Mouse (Mus musculus) neural tube, embryonic 10.5 days (tissue): ENCODE measurements at regions not wholly inside any gene's neighbourhood (a gene's known extent, or its start where the extent isn't known, plus 50 kb on each side); places are given as distances from the start of the nearest gene placed in this dataset.

Experiments used
- DNase-seq: peaks from one replicate; pipeline ENCODE4 v3.0.0-alpha.2; 2017; ENCODE audit warnings: low spot score; ENCODE audit errors: extremely low spot score

DNA sequence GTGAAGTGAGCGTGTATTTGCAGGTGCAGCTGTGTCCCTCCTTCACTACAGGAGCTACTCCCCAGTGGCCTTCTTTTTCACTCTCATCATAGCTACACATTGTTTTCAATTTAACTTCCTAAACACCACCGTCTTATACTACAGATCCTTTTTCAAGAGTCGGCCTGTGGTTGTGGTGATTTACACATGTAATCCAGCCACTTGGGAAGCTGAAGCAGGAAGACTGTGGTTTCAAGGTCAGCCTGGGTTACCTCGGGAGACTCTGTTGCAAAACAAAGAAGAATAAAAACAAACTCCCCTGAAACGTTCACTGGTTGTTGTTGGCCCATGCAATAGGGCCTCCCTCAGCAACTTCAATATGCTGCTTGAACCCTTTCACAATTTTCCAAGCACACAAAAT, 153.8 kb upstream of the Kcnh8 start:
- DNase-seq = no peak

DNA sequence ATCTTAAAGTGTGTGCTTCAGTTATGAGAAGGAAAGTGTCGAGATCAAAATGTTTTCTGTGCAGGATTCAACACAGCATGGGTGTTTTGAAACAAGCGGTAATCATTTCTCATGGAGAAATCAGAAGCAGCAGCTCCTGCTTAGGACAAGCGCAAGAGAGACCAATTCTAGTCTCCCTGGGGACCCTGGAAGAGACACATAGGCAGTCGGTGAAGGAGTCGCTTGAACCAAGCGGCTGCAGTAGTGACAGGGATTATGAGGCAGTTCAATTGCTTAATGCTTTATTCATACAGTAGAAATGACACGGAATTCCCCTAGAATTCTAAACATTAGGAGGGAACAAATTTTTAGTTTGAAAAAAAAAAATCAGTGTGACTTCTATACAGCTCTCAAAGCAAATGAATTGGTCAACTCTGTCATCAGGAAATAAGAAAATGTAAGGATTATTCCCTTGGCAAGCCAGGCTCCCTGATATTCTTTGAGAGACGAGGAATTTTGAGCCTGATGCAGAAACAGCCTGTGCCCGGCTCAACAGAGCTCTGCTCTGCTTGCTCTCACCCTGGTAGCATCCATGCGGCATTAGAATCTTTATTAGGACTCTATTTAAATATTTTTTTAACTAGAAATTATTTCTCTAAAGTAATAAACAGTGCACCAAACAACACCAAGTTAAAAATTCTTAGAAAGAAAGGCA, 143.1 kb upstream of the Kcnh8 start:
- no peak for DNase-seq

DNA sequence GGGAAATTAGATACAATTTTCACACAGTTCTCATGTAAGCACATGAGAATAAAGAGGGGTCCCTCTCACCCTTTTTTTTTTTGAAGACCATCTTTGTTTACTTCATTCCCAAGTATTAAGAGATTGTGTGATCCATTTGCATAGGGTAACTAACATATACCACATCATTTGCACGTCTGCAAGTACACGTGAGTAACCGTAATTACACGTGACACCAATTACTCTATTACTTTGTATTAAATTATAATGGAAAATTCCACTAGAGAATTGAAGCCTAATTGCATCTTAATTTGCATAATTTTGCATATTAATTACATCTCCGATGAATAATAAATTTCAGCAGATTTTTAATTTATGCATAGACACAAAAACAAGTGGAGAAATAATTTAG, 142.5 kb upstream of the Kcnh8 start:
- no peak for DNase-seq

DNA sequence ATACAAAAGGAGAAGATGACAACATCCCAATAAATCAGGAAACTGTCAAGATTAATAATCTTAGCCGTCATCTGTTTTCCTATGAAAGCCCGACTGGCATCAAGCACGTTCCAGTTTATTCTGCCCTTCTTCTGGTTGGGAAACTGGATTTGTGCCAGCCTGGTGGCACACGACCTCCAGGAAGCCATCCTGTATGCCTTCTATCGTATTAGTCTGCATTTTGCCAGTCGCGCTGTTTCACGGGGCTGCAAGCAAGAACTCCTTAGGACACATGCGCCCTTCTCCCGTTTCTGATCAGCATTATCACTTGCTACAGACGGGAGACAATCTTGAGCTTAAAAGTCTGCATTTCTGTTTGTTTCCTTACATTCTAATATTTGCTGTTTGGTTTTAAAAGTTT, 141.2 kb upstream of the Kcnh8 start:
- DNase-seq = no peak

DNA sequence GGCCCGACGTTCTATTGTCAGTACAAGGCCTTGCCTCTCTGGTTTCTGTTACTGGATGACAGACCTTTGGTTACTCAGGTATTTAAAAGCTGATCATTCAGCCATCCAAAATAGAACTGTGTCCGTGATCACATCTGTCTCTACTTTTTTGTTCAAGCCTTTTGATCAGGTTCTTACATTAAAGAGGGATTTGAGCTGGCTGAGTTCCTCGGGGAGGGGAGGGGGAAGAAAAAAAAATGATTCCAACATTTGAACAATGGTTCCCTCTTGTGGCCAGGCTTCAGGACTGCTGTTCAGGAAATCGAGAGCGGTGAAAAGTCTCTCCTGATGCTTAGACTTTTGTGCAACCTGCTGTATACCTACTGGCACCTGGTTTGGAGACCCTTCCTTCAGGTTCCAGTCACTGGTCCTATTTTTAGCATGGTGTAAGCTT, 140.8 kb upstream of the Kcnh8 start:
- DNase-seq = peak; percentile 26

DNA sequence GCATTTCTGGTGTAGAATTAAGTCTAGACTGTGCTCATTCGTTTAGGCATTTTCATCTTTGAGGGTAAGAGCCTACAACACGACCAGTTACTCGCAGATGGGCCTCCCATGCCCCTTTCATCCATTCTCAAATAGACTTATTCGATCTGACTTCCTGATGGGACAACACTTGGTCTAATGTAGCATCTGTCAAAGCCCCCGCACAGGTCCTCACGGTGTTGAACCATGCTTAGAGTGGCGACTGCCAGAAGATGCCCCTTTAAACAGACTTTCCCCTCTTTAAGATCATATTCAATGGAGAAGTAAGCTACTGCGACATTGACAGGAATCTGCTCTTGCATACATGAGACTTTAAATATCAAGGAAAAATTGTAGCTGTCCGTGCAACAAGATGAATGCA, 140.1 kb upstream of the Kcnh8 start:
- no peak for DNase-seq

DNA sequence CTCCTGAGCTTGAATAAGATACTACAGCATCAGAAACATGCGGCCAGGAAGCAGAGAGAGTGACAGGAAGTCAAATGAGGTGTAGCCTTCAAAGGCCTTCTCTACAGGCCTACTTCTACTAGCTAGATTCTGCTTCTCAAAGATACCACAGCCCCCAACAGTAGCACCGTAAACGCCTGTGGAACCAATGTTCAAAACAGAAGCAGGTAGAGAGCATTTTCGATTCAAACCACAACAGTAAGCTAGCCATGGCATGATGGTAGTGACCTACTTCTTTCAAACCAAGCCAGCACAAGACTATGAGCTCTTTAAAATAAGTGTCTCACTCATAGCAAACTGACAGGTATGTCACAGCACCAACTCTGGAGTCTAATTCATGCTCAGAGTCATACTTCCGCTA, 134.0 kb upstream of the Kcnh8 start:
- no peak for DNase-seq

DNA sequence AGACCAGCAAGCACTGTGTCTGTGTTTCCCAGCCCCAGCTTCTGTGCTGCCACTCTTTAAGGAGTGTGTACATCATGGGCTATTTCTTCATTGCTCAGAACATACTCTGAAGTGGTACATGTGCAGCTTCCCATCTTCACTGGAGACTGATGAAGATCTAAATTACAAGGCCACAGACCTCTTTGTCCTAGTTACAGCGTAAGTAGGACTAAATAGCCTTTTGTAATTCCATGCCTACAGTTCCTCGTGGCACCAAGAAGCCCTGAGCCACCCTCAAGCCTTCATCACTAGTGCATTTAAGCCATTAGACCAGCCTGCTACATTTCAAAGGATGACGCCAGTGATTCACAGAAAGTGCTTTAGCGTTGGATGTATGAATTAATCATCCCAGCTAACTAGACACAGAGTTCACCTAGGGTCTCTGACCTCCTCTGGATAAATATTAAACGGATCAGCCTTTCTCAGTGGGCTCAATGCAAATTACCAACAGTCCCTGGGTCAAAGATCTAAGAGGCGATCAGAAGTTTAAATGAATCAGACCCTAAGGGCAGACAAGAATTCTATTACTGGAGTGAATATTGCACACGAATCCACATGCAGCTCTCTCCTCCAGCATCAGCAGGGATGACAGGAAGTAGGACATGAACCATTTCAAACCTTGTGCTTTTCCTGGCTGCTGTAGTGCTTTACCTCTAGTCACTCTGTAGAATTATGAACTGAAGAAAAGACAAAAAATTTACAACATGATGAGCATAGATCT, 123.0 kb upstream of the Kcnh8 start:
- no peak for DNase-seq

DNA sequence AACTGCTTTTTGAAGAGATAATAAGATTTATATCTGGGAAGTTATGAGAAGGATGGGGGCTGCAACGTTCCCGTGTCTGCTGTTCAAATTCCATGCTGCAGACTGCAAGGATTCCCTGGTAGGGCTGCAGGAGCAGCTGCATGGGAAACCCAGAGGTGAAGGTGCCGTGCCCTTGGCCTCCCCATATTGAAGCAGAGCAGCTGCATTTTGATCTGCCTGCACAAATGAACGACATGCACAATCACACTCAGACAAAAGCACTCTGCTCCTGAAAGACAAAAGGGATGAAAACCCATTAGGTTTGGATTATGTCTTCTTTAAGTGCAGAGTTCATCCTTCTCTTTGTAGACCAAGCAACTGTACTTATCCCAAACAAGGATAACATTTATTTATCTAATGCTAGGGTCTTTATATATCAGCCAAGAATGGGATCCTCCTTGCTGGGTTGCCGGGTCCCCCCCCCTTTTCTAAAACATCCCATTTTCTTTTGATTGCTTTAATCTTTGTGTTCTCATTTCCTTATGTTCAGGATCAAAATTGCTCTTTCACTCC, 122.3 kb upstream of the Kcnh8 start:
- DNase-seq = no peak

DNA sequence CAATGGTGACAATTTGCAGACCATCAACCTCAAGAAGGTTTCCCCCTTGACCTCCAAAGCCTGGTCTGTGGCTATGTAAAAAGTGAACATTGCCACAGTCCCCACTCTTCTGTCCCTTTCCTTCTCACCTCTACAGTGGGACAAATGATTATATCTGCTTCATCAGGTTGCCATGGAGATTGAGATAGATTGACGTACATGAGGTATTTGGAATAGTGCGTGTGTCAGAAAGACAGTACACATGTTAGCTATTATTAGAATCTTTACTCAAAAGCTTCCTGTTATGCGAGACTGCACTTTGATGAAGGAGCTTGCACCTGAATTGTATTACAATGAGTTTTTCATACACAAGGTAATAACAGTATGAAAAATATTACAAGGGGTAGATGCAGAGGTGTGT, 95.7 kb upstream of the Kcnh8 start:
- no peak for DNase-seq

DNA sequence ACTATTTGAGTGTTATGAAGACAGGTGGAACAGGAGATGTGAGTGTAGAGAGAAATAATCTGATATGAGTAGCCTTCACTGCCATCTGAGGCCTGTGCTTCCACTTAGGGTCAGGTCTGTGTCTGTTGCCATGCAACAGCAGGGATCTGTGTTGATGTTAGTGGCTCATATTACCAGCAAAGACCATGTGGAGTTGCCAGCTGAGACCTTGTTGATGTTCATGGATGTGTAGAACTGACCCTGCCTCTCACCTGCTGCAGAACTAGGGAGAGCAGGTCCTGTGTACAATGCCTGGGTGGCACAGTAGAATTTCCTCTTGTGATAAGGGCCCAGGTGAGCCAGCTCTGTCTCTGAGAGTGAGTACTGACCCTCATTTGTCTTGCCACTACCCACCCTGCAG, 72.2 kb upstream of the Kcnh8 start:
- no peak for DNase-seq
